Mouse (Mus musculus): ENCODE measurements around the gene Nynrin. TPM values are rescaled to one million over a fixed set of nuclear protein-coding genes. Genes with fewer than 3 reads are reported as not detected.

The Nynrin gene
- polyA plus RNA-seq, 1 experiment from 2014 or later, result 19.5 TPM

- Histone ChIP-seq H3K27me3 (no peaks in the 10 kb centered on the region), H3K9me3 (no peaks in the 10 kb centered on the region), H3K36me3 (peaks cover 81% of the 10 kb centered on the region), H3K27ac (no peak overlapping the region), H3K4me2 (no peak overlapping the region), H3K4me3 (no peak overlapping the region), H3K4me1 (peaks cover 15% of the 10 kb centered on the region), H3K9ac (no peak overlapping the region)
- ATAC-seq (ENCODE audit: borderline replicate concordance, extremely low read depth, low FRiP score, low TSS enrichment), result no peak
- WGBS, result 95% methylated on average over 6 of the region's 6 CpGs
Measured at GRCm38 (mm10) chr14:55869538-55869937, 15.7 kb downstream of the Nynrin start.

GRCm38 (mm10) chr14:55872039-55872438 lies 18.2 kb downstream of the Nynrin start:
- Histone ChIP-seq H3K4me3 (no peak overlapping the region), H3K9ac (no peak overlapping the region), H3K9me3 (no peaks in the 10 kb centered on the region), H3K27me3 (no peaks in the 10 kb centered on the region), H3K27ac (no peak overlapping the region), H3K36me3 (peaks cover 56% of the 10 kb centered on the region), H3K4me2 (no peak overlapping the region), H3K4me1 (peaks cover 17% of the 10 kb centered on the region)
- ATAC-seq (ENCODE audit: borderline replicate concordance, extremely low read depth, low FRiP score, low TSS enrichment), result no peak
- WGBS, result 87% methylated on average over 12 of the region's 12 CpGs

GRCm38 (mm10) chr14:55872551-55872950 lies 18.7 kb downstream of the Nynrin start:
- WGBS, result 81% methylated on average over 17 of the region's 17 CpGs
- H3K4me2 ChIP-seq, result no peak overlapping the region
- peaks cover 22% of the 10 kb centered on the region for H3K4me1 ChIP-seq
- peaks cover 52% of the 10 kb centered on the region for H3K36me3 ChIP-seq
- H3K4me3 ChIP-seq, result no peak overlapping the region
- H3K27ac ChIP-seq, result no peak overlapping the region
- H3K9me3 ChIP-seq, result no peaks in the 10 kb centered on the region
- no peaks in the 10 kb centered on the region for H3K27me3 ChIP-seq
- ATAC-seq (ENCODE audit: borderline replicate concordance, extremely low read depth, low FRiP score, low TSS enrichment), result no peak
- no peak overlapping the region for H3K9ac ChIP-seq

DNA sequence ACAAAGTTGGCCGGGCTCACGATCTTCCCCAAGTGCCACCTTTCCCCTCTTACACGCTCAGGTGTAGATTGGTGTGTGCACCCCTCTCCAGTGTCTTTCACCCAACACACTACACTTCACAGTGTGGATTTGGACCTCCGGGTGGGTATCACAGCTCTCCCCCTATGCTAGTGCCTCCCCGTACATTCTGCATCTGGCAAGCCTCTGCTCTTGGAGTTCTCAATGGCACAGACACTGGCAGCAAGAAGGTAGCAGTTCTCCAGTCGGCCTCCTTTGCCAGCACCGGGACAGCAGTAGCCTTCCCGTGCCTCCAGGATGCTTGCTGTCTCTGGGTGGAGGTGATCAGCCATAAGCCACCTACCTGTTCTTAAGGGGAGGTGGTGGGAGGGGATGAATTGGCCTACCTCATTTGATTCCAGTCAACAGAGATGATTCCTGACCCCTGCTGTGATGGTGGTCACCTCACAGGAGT lies 19.5 kb downstream of the Nynrin start:
- peaks cover 44% of the 10 kb centered on the region for H3K36me3 ChIP-seq
- H3K4me3 ChIP-seq, result no peak overlapping the region
- no peaks in the 10 kb centered on the region for H3K27me3 ChIP-seq
- peaks cover 29% of the 10 kb centered on the region for H3K4me1 ChIP-seq
- no peak for ATAC-seq (ENCODE audit: borderline replicate concordance, extremely low read depth, low FRiP score, low TSS enrichment)
- 75% methylated on average over 8 of the region's 8 CpGs for WGBS
- H3K27ac ChIP-seq, result no peak overlapping the region
- no peaks in the 10 kb centered on the region for H3K9me3 ChIP-seq
- H3K9ac ChIP-seq, result no peak overlapping the region
- H3K4me2 ChIP-seq, result peak overlapping the region; percentile 45; the same call in 1 of the 2 replicates

- WGBS, result 13% methylated on average over 30 of the region's 30 CpGs
- peak overlapping the region; percentile 45 for H3K4me2 ChIP-seq
- H3K4me3 ChIP-seq, result peak overlapping the region; percentile 20
- no peak overlapping the region for H3K27ac ChIP-seq
- H3K4me1 ChIP-seq, result peaks cover 36% of the 10 kb centered on the region
- peak; percentile 32; the same call in 1 of the 2 replicates for ATAC-seq (ENCODE audit: borderline replicate concordance, extremely low read depth, low FRiP score, low TSS enrichment)
- H3K27me3 ChIP-seq, result no peaks in the 10 kb centered on the region
- no peaks in the 10 kb centered on the region for H3K9me3 ChIP-seq
- H3K9ac ChIP-seq, result no peak overlapping the region
- H3K36me3 ChIP-seq, result peaks cover 37% of the 10 kb centered on the region
Measured at GRCm38 (mm10) chr14:55873714-55874683, 20.2 kb downstream of the Nynrin start.

DNA sequence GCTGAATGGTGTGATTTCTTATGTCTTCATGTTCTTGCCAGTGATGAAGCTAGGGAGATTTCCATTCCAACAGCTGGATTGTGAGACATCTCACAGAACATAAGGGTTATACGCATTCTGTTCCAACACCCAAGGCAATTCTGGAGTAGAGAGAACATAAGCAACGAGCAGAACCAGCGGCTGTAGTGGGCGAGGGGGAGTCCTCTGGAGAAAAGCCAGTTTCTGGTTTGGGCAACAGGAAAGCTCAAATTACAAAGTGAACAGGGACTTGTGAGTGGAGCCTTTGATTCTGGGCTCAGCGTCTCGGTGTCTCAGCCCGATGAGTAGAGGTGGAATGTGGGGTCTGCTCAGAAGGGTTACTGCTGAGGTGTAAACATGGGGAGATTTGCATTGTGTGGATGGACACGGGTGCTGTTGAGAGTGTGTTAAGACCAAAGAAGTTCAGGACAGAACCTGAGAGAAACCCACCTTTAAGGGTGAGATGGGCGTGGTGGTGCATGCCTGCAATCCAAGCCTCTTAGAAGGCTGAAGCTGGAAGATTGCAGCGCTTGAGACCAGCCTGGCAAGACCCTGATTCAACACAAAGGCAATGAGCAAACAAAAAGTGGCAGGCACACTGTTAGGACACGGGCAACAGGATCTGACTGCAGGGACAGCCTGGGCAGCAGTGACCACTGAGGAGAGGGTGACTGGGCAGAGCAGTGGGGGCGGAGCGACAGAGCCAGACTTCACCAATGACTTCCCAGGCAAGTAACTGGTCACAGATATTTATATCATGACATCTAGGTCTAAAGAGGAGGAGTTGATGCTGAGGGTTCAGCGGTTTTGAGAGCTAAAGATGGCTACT lies 23.9 kb downstream of the Nynrin start:
- H3K9ac ChIP-seq, result peak overlapping the region; percentile 4; the same call in 1 of the 2 replicates
- H3K4me1 ChIP-seq, result peaks cover 41% of the 10 kb centered on the region
- 6% methylated on average over 14 of the region's 14 CpGs for WGBS
- no peaks in the 10 kb centered on the region for H3K27me3 ChIP-seq
- H3K9me3 ChIP-seq, result no peaks in the 10 kb centered on the region
- peaks cover 1% of the 10 kb centered on the region; the same call in 1 of the 2 replicates for H3K36me3 ChIP-seq
- peak; percentile 55; the same call in 1 of the 2 replicates for ATAC-seq (ENCODE audit: borderline replicate concordance, extremely low read depth, low FRiP score, low TSS enrichment)
- peak overlapping the region; percentile 63 for H3K27ac ChIP-seq
- H3K4me3 ChIP-seq, result peak overlapping the region; percentile 14
- peak overlapping the region; percentile 49 for H3K4me2 ChIP-seq

- 10% methylated on average over 7 of the region's 7 CpGs for WGBS
- no peak; the same call in 1 of the 2 replicates for ATAC-seq (ENCODE audit: borderline replicate concordance, extremely low read depth, low FRiP score, low TSS enrichment)
- H3K4me3 ChIP-seq, result no peak overlapping the region
- peak overlapping the region; percentile 63; the same call in 1 of the 2 replicates for H3K27ac ChIP-seq
- H3K9me3 ChIP-seq, result no peaks in the 10 kb centered on the region
- H3K4me1 ChIP-seq, result peaks cover 41% of the 10 kb centered on the region
- H3K27me3 ChIP-seq, result no peaks in the 10 kb centered on the region
- no peak overlapping the region for H3K9ac ChIP-seq
- no peaks in the 10 kb centered on the region for H3K36me3 ChIP-seq
- H3K4me2 ChIP-seq, result peak overlapping the region; percentile 49
Measured at GRCm38 (mm10) chr14:55878316-55878940, 24.6 kb downstream of the Nynrin start.

- WGBS, result 23% methylated on average over 1 of the region's 1 CpGs
- ATAC-seq (ENCODE audit: borderline replicate concordance, extremely low read depth, low FRiP score, low TSS enrichment), result no peak
Measured at GRCm38 (mm10) chr14:55879623-55880022, 25.8 kb downstream of the Nynrin start.

DNA sequence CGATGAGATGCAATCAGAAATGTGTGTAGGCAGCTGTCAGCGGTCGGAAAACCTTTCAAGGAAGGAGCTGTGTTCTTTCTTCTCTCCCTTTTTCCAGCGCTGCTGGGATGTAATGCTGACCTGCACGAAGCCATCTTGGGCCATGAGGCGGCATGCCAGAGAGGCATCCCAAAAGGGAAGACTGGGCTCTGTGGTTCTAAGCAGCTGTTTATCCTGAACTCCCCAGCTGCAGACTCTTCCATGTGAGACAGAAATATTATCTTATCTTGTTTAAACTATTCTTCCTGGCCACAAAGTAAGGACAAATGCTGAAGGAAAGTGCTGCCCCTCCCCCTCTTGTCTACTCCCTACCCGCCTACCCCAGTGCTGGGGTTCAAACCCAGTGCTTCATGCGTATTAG lies 27.2 kb downstream of the Nynrin start:
- Histone ChIP-seq H3K36me3 (no peaks in the 10 kb centered on the region), H3K9ac (no peak overlapping the region), H3K4me2 (no peak overlapping the region), H3K9me3 (no peaks in the 10 kb centered on the region), H3K27me3 (no peaks in the 10 kb centered on the region), H3K27ac (no peak overlapping the region), H3K4me1 (peaks cover 49% of the 10 kb centered on the region), H3K4me3 (no peak overlapping the region)
- WGBS, result 57% methylated on average over 8 of the region's 8 CpGs
- no peak for ATAC-seq (ENCODE audit: borderline replicate concordance, extremely low read depth, low FRiP score, low TSS enrichment)

More at GRCm38 (mm10) chr14:55879623-55880022, 25.8 kb downstream of the Nynrin start:
- H3K9ac ChIP-seq, result no peak overlapping the region
- no peak overlapping the region for H3K27ac ChIP-seq
- peaks cover 43% of the 10 kb centered on the region for H3K4me1 ChIP-seq
- no peak overlapping the region for H3K4me2 ChIP-seq
- no peaks in the 10 kb centered on the region for H3K27me3 ChIP-seq
- no peaks in the 10 kb centered on the region for H3K9me3 ChIP-seq
- H3K36me3 ChIP-seq, result no peaks in the 10 kb centered on the region
- no peak overlapping the region for H3K4me3 ChIP-seq

- 45% methylated on average over 6 of the region's 6 CpGs for WGBS
- no peak for ATAC-seq (ENCODE audit: borderline replicate concordance, extremely low read depth, low FRiP score, low TSS enrichment)
- no peak overlapping the region for H3K27ac ChIP-seq
Measured at GRCm38 (mm10) chr14:55882171-55882641, 28.4 kb downstream of the Nynrin start.

DNA sequence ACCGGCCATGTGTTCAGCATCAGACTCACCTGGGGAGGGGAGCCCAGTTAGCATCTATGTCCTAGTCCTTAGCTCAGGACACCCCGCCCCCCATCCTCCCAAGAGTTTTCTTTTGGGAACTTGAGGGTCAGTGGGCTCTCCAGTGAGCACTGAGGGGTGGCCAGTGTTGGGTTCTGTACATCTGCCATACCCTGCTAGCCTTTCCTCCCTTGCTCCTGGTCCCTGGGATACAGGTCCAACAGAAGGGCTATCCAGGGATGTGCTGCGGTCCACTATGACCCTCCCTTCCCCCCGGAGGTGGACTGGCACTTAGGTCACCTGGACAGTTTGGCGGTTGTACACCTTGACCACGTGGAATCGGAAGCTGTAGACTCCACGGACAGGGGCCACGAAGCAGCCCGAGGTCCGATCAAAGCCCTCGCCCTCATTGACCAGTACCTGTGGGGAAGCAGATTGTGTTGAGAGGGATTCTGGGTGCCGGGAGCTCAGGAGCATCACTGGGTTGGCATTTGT lies 29.4 kb downstream of the Nynrin start:
- Histone ChIP-seq H3K9me3 (no peaks in the 10 kb centered on the region), H3K4me1 (peaks cover 51% of the 10 kb centered on the region), H3K4me3 (no peak overlapping the region), H3K9ac (no peak overlapping the region), H3K27ac (0 out of 2 replicates have a peak overlapping the region, but pooled peaks have one; percentile 97), H3K36me3 (peaks cover 18% of the 10 kb centered on the region), H3K27me3 (no peaks in the 10 kb centered on the region), H3K4me2 (no peak overlapping the region)
- 92% methylated on average over 13 of the region's 13 CpGs for WGBS
- no peak for ATAC-seq (ENCODE audit: borderline replicate concordance, extremely low read depth, low FRiP score, low TSS enrichment)

More at GRCm38 (mm10) chr14:55882171-55882641, 28.4 kb downstream of the Nynrin start:
- Histone ChIP-seq H3K36me3 (peaks cover 8% of the 10 kb centered on the region), H3K4me2 (no peak overlapping the region), H3K4me1 (peaks cover 58% of the 10 kb centered on the region), H3K27me3 (no peaks in the 10 kb centered on the region), H3K9me3 (no peaks in the 10 kb centered on the region), H3K9ac (no peak overlapping the region), H3K4me3 (no peak overlapping the region)

Data from lung, embryonic 15.5 days (tissue).